Mouse (Mus musculus): ENCODE results near the gene Hgf.
A peak's percentile ranks its signal among the peaks of the same experiment; 100 is the strongest.

The Hgf gene

GRCm38 (mm10) chr5:16553304-16554047, at the start of gene Hgf:
TSS of gene Hgf (plus strand) at chr5:16553495.
- peak; percentile 81 for DNase-seq

GRCm38 (mm10) chr5:16506702-16507350, 46.5 kb upstream of the Hgf start:
- no peak for DNase-seq

DNA sequence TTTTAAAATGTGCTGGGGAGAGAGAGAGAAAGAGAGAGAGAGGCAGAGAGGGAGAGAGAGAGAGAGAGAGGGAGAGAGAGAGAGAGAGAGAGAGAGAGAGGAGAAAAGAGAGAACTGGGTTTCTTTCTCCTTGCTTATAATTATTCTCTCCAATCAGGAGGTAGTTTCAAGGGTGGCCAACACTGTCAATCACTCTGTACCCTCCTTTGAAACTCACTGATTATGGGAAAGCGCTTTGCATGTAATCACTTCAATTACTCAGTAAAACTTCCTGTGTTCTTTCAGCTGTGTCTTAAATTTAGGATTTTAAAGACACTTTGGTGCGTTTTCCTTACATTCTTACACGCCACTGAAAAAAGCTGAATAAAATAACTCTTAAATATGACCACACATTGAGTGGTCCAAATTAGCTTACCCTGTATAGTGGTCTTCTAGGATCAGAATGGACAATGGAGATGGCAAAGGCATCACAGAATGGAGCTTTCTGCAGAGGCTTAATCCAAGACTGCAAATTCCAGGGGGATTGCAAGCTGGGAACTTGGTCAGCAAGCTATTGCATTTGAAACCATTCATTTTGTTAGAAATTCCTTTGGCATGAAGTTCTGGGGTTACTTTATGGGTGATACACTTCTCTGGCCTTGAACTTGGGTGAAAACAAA, 21.5 kb upstream of the Hgf start:
- no peak for DNase-seq

DNA sequence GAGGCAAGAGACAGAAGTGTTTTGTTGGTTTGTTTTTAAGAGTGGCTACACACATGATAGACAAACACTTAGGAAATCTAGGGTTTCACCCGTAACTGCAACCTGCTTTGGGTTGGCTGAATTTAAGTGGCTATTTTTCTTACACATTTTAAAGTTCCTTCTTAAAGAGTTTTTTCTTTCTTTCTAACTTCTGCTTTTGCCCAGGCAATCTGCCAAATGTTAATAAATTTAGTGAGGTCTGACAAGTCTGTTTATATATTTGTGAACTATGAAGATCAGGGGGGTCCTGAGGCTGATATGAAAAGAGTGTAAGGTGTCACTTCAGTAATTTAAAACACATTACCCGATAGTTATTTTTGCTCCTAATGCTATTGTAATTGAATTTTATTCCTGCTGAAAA, 15.2 kb upstream of the Hgf start:
- DNase-seq: no peak

- DNase-seq: peak; percentile 15
Observed at GRCm38 (mm10) chr5:16541561-16542116, 11.7 kb upstream of the Hgf start.

GRCm38 (mm10) chr5:16547490-16547889, 5.8 kb upstream of the Hgf start:
- DNase-seq: no peak

DNA sequence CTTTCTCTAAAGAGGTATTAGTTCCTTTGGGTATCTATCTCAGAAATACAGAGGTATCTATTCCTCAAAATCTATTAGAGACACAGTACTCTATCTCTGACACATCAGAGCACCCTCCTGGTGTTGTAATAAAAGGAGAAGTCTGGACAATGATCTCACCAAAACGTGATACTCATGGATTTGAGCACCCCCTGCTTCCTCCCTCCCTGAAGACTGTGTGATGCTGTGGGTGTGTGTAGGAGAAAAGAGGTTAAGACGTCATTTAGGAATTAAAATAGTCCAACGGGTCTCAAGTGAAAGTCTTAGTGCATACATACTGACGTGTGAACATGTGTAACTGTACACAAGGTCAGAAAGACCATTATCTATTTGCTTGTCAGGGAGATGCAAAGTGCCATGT, 648 bp upstream of the Hgf start:
- no peak for DNase-seq

- DNase-seq: no peak
Observed at GRCm38 (mm10) chr5:16560247-16560646, 7.0 kb downstream of the Hgf start.

DNA sequence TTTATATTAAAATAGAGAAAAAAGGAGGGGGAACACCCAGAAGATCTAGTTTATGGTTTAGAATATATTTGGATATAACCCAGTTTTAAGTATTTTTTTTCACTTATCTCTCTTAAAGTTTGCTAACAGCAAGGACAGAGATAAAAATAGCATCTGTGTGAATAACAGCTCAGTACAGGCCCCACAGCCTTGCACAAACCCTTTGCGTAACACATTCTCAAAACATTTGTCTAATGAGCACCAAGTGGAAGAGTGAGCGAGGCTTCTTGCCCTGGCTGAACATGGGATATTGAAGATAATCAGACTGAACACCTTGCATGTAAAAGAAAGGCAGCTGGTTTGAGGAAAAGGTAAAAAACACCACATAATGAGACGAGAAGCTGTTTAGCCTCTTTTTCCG, 15.7 kb downstream of the Hgf start:
- no peak for DNase-seq

- DNase-seq: peak; percentile 29
Observed at GRCm38 (mm10) chr5:16577882-16578742, 24.8 kb downstream of the Hgf start.

GRCm38 (mm10) chr5:16595699-16596098, 42.4 kb downstream of the Hgf start:
- no peak for DNase-seq

DNA sequence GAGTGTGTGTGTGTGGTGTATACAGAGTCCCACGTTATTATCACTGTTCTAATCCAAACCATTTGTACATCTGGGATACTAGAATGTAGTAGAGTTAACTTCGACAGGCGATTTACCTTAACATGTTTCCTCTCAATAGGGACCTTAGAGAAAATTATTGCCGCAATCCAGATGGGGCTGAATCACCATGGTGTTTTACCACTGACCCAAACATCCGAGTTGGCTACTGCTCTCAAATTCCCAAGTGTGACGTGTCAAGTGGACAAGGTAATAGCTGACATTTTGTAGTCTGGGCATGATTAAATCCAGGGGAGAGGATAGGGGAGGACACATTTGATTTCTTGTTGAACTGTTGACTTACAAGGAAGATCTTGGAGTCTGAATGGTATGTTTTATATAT, 44.7 kb downstream of the Hgf start:
- DNase-seq: no peak

DNA sequence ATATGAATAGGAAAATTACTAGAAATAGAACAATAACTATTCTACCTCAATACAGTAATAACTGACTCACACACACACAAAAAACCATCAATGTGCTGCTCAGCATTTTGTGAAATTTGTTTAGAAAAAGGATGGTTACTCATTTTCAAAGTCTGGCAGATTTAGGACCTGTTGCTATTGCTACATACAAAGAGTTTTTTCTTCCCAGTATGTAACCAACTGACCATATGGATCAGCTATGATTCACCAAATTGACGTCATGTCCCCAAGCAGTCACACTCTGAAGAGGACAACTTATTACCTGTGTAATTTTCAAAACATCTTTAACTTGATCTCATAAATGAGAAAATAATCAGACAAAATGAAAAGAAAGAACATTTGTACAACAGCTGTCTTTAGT, 48.2 kb downstream of the Hgf start:
- no peak for DNase-seq

- no peak for DNase-seq
Observed at GRCm38 (mm10) chr5:16632996-16633395, 79.7 kb downstream of the Hgf start.

GRCm38 (mm10) chr5:16646417-16646816, 93.1 kb downstream of the Hgf start:
- no peak for DNase-seq

GRCm38 (mm10) chr5:16647701-16648100, 94.4 kb downstream of the Hgf start:
- DNase-seq: no peak

GRCm38 (mm10) chr5:16650240-16650639, 96.9 kb downstream of the Hgf start:
- DNase-seq: no peak

DNA sequence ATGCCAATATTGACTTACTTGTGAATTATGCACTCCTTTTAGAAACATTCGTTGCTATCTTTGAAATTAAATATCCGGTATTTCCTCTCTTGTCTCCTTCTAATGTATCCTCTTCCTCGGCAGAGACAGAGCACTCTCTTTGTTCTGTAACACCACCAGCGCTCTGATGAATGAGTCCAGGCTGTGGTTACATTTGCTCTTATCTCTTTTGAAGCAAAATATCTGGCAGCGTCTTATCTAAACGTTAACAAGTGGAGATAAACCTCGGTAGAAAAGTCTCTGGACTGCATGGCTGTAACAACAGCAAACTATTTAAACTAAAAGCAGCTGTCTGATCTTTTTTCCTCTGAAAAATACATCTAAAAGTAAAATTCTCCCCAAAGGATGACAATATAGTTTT, 100.7 kb downstream of the Hgf start:
- no peak for DNase-seq
